14 mouse cellular contexts compared by ENCODE assay signal in genomic region chr9:34203624-34204365, GRCm38 (mm10).
A peak's percentile ranks its signal among the peaks of the same experiment; 100 is the strongest.
DNase-seq lines count a peak whose midpoint lies in the region; ATAC-seq and TF ChIP-seq lines count a peak whose summit lies in the region.
"Had no signal": no experiment of that assay in that cellular context is flagged by ENCODE, and none has a peak within 500 bp of the region (broad histone marks: within the 10 kb centered on the region; RNA-seq: fewer than 3 reads in every experiment).

No protein-coding gene starts in this region.

- DNase-seq in kidney, adult 11 months: no peak
- DNase-seq in embryo, embryonic 10 days (ENCODE audit: low spot score): peak; percentile 23
- DNase-seq in midbrain, postnatal 0 days (ENCODE audit: low spot score): peak; percentile 36
- DNase-seq in gastrocnemius, postnatal 14 days: no peak
- no peak for DNase-seq in lung, adult 18-20 months
- DNase-seq in testis, postnatal 14 days (ENCODE audit: low spot score): no peak
- DNase-seq: adrenal gland, postnatal 10 days; cerebellum, adult 11-12 months; gastrocnemius, postnatal 25 days; kidney, adult 18-20 months; layer of hippocampus, postnatal 36 days had no signal

- 20% methylated on average over 7 of the region's 7 CpGs for WGBS in kidney, embryonic 14.5 days
- 8% methylated on average over 7 of the region's 7 CpGs for WGBS in hindbrain, embryonic 13.5 days
- 19% methylated on average over 7 of the region's 7 CpGs for WGBS in midbrain, postnatal 0 days

- no peak overlapping the region for H3K4me2 ChIP-seq in kidney, embryonic 14.5 days (replicated peaks; ENCODE audit: low read depth, low read length)
- no peak overlapping the region for H3K4me2 ChIP-seq in hindbrain, embryonic 13.5 days
- H3K4me2 ChIP-seq in midbrain, postnatal 0 days (ENCODE audit: low read depth, low read length, poor library complexity, severe bottlenecking): no peak overlapping the region
- H3K4me2 ChIP-seq: liver, embryonic 12.5 days had no signal

- no peak overlapping the region; the same call in 1 of the 2 replicates for H3K27ac ChIP-seq in kidney, embryonic 14.5 days (ENCODE audit: low read depth, low read length)
- peak overlapping the region; percentile 74 for H3K27ac ChIP-seq in hindbrain, embryonic 13.5 days
- H3K27ac ChIP-seq in midbrain, postnatal 0 days (ENCODE audit: low read depth, low read length): no peak overlapping the region
- H3K27ac ChIP-seq: liver, embryonic 12.5 days had no signal

- H3K4me1 ChIP-seq in kidney, embryonic 14.5 days (ENCODE audit: control insufficient read depth, insufficient read depth, low read length): peaks cover 15% of the 10 kb centered on the region
- peaks cover 26% of the 10 kb centered on the region for H3K4me1 ChIP-seq in hindbrain, embryonic 13.5 days (replicated peaks)
- H3K4me1 ChIP-seq in midbrain, postnatal 0 days (ENCODE audit: insufficient read depth, low read length): peaks cover 12% of the 10 kb centered on the region; the same call in 1 of the 2 replicates
- H3K4me1 ChIP-seq: liver, embryonic 12.5 days had no signal

- H3K36me3 ChIP-seq in kidney, embryonic 14.5 days (ENCODE audit: control insufficient read depth, insufficient read depth, low read length): no peaks in the 10 kb centered on the region
- no peaks in the 10 kb centered on the region for H3K36me3 ChIP-seq in hindbrain, embryonic 13.5 days
- no peaks in the 10 kb centered on the region for H3K36me3 ChIP-seq in midbrain, postnatal 0 days (ENCODE audit: insufficient read depth, low read length)
- H3K36me3 ChIP-seq: liver, embryonic 12.5 days had no signal

- peak; percentile 22; the same call in 1 of the 2 replicates for ATAC-seq in kidney, embryonic 14.5 days (ENCODE audit: low FRiP score, low TSS enrichment)
- peak; percentile 58; the same call in 1 of the 2 replicates for ATAC-seq in hindbrain, embryonic 13.5 days (ENCODE audit: low FRiP score)
- ATAC-seq in midbrain, postnatal 0 days (ENCODE audit: low FRiP score): no peak
- ATAC-seq: liver, embryonic 12.5 days had no signal

- intact Hi-C loops in gastrocnemius, postnatal 14 days (cut with DNase I; ENCODE audit: low total_unique reads): no loop called here

- H3K27me3 ChIP-seq in kidney, embryonic 14.5 days (ENCODE audit: control insufficient read depth, insufficient read depth, low read length): no peaks in the 10 kb centered on the region; the same call in 1 of the 2 replicates
- no peaks in the 10 kb centered on the region for H3K27me3 ChIP-seq in hindbrain, embryonic 13.5 days
- no peaks in the 10 kb centered on the region for H3K27me3 ChIP-seq in midbrain, postnatal 0 days (ENCODE audit: insufficient read depth, low read length)
- H3K27me3 ChIP-seq: liver, embryonic 12.5 days had no signal

- H3K4me3 ChIP-seq in kidney, embryonic 14.5 days (ENCODE audit: low read length): no peak overlapping the region
- no peak overlapping the region for H3K4me3 ChIP-seq in hindbrain, embryonic 13.5 days
- no peak overlapping the region for H3K4me3 ChIP-seq in midbrain, postnatal 0 days (ENCODE audit: low read depth, low read length)
- H3K4me3 ChIP-seq: liver, embryonic 12.5 days had no signal

- H3K9ac ChIP-seq in kidney, embryonic 14.5 days (ENCODE audit: low read depth, low read length): no peak overlapping the region
- no peak overlapping the region; the same call in 1 of the 2 replicates for H3K9ac ChIP-seq in hindbrain, embryonic 13.5 days
- no peak overlapping the region for H3K9ac ChIP-seq in midbrain, postnatal 0 days (replicated peaks; ENCODE audit: low read length, poor library complexity, severe bottlenecking)
- H3K9ac ChIP-seq: liver, embryonic 12.5 days had no signal

- TF ChIP-seq CTCF in midbrain, postnatal 0 days (IDR thresholded peaks at IDR 0.05): peak; percentile 40

- no peaks in the 10 kb centered on the region for H3K9me3 ChIP-seq in kidney, embryonic 14.5 days (ENCODE audit: control insufficient read depth, low read length)
- no peaks in the 10 kb centered on the region for H3K9me3 ChIP-seq in hindbrain, embryonic 13.5 days
- H3K9me3 ChIP-seq in midbrain, postnatal 0 days (ENCODE audit: low read length): no peaks in the 10 kb centered on the region
- H3K9me3 ChIP-seq: liver, embryonic 12.5 days had no signal

Comparison
In these comparisons a context has a peak if more than half of its experiments do, and no peak if none do; other contexts are left out.
1. DNase-seq: peak in embryo, embryonic 10 days (single experiment) and midbrain, postnatal 0 days (single experiment); none in kidney, adult 11 months (single experiment), gastrocnemius, postnatal 14 days (single experiment), lung, adult 18-20 months (0 of 2) and testis, postnatal 14 days (single experiment).